Mouse (Mus musculus) large intestine, adult 2 months (tissue): ENCODE measurements around the gene Klra10. TPM values are rescaled to one million over a fixed set of nuclear protein-coding genes. Genes with fewer than 3 reads are reported as not detected.
"Not testable (repeated sequence)": the region's sequence is repeated elsewhere in the genome, so short reads cannot be mapped to it uniquely, and the experiment has no call there.

Source experiments
- DNase-seq: peaks from one replicate; pipeline ENCODE4 v3.0.0-alpha.2; 2012; ENCODE audit warnings: low read depth, low spot score
- WGBS: fragments of 180-500 bp; shearing (Covaris S2); methylation state at CpG from one replicate; pipeline ENCODE4 v1.1.7; 2018; 5-methylcytosine and 5-hydroxymethylcytosine counted together
- polyA plus RNA-seq: library from polyadenylated mRNA; depleted of rRNA; stranded (reverse); fragments of >200 nt; gene quantifications from 2 replicates; pipeline ENCODE4 v1.2.3, GENCODE M21; 2012; rRNA removed

Klra10 gene
- polyA plus RNA-seq = not detected in 2 replicates

- not testable (repeated sequence) for DNase-seq
- WGBS = 62% methylated on average over 1 of the region's 1 CpGs
Observed at GRCm38 (mm10) chr6:130281828-130282227, at the start of gene Klra10. Gene Klra10 (minus strand): TSS chr6:130281928.

GRCm38 (mm10) chr6:130287984-130288649 is 6.4 kb upstream of the Klra10 start:
- DNase-seq = no peak

- no peak for DNase-seq
- 80% methylated on average over 2 of the region's 2 CpGs for WGBS
Observed at GRCm38 (mm10) chr6:130255326-130255725, 26.4 kb downstream of the Klra10 start.

- 59% methylated on average over 2 of the region's 2 CpGs for WGBS
- no peak for DNase-seq
Observed at GRCm38 (mm10) chr6:130237536-130237935, 44.2 kb downstream of the Klra10 start.

GRCm38 (mm10) chr6:130236635-130237034 is 45.1 kb downstream of the Klra10 start:
- 38% methylated on average over 1 of the region's 1 CpGs for whole genome bisulfite sequencing
- no peak for DNase-seq

GRCm38 (mm10) chr6:130233222-130233621 is 48.5 kb downstream of the Klra10 start, which contains the start of gene Klra7:
Gene Klra7 (minus strand): TSS chr6:130233322.
- DNase-seq = no peak

Other genes starting within 250 kb of the Klra10 start
- not detected in 2 replicates for gene Klra4, start 214.7 kb downstream of the Klra10 start, polyA plus RNA-seq
- gene Klra8, start 152.0 kb downstream of the Klra10 start, polyA plus RNA-seq = not detected in 2 replicates
- not detected in 2 replicates for gene Klra9, start 88.8 kb downstream of the Klra10 start, polyA plus RNA-seq
- not detected in 2 replicates for gene Klra7, start 48.6 kb downstream of the Klra10 start, polyA plus RNA-seq
- not detected in 2 replicates for gene Klra3, start 55.6 kb upstream of the Klra10 start, polyA plus RNA-seq
- not detected in 2 replicates for gene Klra1, start 104.9 kb upstream of the Klra10 start, polyA plus RNA-seq